Mouse (Mus musculus): Measurements from ENCODE around the gene Trpc4ap.
"Not testable (repeated sequence)": the region's sequence is repeated elsewhere in the genome, so short reads cannot be mapped to it uniquely, and the experiment has no call there.

Trpc4ap gene

GRCm38 (mm10) chr2:155691723-155692493 lies at the start of gene Trpc4ap:
Gene Trpc4ap, minus strand, starts transcription at chr2:155692384.
- DNase-seq (ENCODE audit: extremely low read depth, insufficient read length, low spot score), result peak; percentile 95

- no peak for DNase-seq (ENCODE audit: extremely low read depth, insufficient read length, low spot score)
These were observed 45.6 kb upstream of the Trpc4ap start for GRCm38 (mm10) chr2:155737803-155738202.

GRCm38 (mm10) chr2:155736936-155737335 lies 44.8 kb upstream of the Trpc4ap start:
- no peak for DNase-seq (ENCODE audit: extremely low read depth, insufficient read length, low spot score)

GRCm38 (mm10) chr2:155735766-155736165 lies 43.6 kb upstream of the Trpc4ap start, which contains the start of gene Gm17581:
Gene Gm17581, minus strand, starts transcription at chr2:155735866.
- DNase-seq (ENCODE audit: extremely low read depth, insufficient read length, low spot score), result not testable (repeated sequence)

- DNase-seq (ENCODE audit: extremely low read depth, insufficient read length, low spot score), result no peak
These were observed 42.9 kb upstream of the Trpc4ap start for GRCm38 (mm10) chr2:155735080-155735479.

GRCm38 (mm10) chr2:155729158-155729645 lies 37.0 kb upstream of the Trpc4ap start, which contains the start of gene Edem2:
Gene Edem2, minus strand, starts transcription at chr2:155729475.
- peak; percentile 89 for DNase-seq (ENCODE audit: extremely low read depth, insufficient read length, low spot score)

GRCm38 (mm10) chr2:155728742-155729141 lies 36.6 kb upstream of the Trpc4ap start:
- DNase-seq (ENCODE audit: extremely low read depth, insufficient read length, low spot score), result no peak

- no peak for DNase-seq (ENCODE audit: extremely low read depth, insufficient read length, low spot score)
These were observed 35.7 kb upstream of the Trpc4ap start for GRCm38 (mm10) chr2:155727764-155728395.

- DNase-seq (ENCODE audit: extremely low read depth, insufficient read length, low spot score), result no peak
These were observed 34.1 kb upstream of the Trpc4ap start for GRCm38 (mm10) chr2:155726302-155726701.

GRCm38 (mm10) chr2:155724526-155724925 lies 32.3 kb upstream of the Trpc4ap start:
- DNase-seq (ENCODE audit: extremely low read depth, insufficient read length, low spot score), result no peak

- no peak for DNase-seq (ENCODE audit: extremely low read depth, insufficient read length, low spot score)
These were observed 31.9 kb upstream of the Trpc4ap start for GRCm38 (mm10) chr2:155724036-155724435.

GRCm38 (mm10) chr2:155720585-155720984 lies 28.4 kb upstream of the Trpc4ap start:
- DNase-seq (ENCODE audit: extremely low read depth, insufficient read length, low spot score), result no peak

- DNase-seq (ENCODE audit: extremely low read depth, insufficient read length, low spot score), result no peak
These were observed 25.2 kb upstream of the Trpc4ap start for GRCm38 (mm10) chr2:155717082-155717990.

GRCm38 (mm10) chr2:155710557-155710956 lies 18.4 kb upstream of the Trpc4ap start:
- no peak for DNase-seq (ENCODE audit: extremely low read depth, insufficient read length, low spot score)

GRCm38 (mm10) chr2:155707251-155707650 lies 15.1 kb upstream of the Trpc4ap start:
- DNase-seq (ENCODE audit: extremely low read depth, insufficient read length, low spot score), result no peak

- DNase-seq (ENCODE audit: extremely low read depth, insufficient read length, low spot score), result no peak
These were observed 11.4 kb upstream of the Trpc4ap start for GRCm38 (mm10) chr2:155703630-155704029.

- DNase-seq (ENCODE audit: extremely low read depth, insufficient read length, low spot score), result no peak
These were observed 9.3 kb upstream of the Trpc4ap start for GRCm38 (mm10) chr2:155701399-155701919.

GRCm38 (mm10) chr2:155698443-155698842 lies 6.3 kb upstream of the Trpc4ap start:
- DNase-seq (ENCODE audit: extremely low read depth, insufficient read length, low spot score), result not testable (repeated sequence)

- no peak for DNase-seq (ENCODE audit: extremely low read depth, insufficient read length, low spot score)
These were observed 4.7 kb upstream of the Trpc4ap start for GRCm38 (mm10) chr2:155696851-155697250.

- peak; percentile 62 for DNase-seq (ENCODE audit: extremely low read depth, insufficient read length, low spot score)
These were observed 3.9 kb upstream of the Trpc4ap start for GRCm38 (mm10) chr2:155696091-155696558.

Data from 3134 (cell line).